Mouse (Mus musculus): ENCODE results near the gene Sstr3. TPM values are rescaled to one million over a fixed set of nuclear protein-coding genes. Genes with fewer than 3 reads are reported as not detected.

Gene Sstr3
- polyA plus RNA-seq, 1 experiment from 2014 or later: 0.29 TPM

GRCm38 (mm10) chr15:78541036-78541435 is 3.4 kb downstream of the Sstr3 start:
- Histone ChIP-seq H3K4me1 (replicated peaks) (peaks cover 28% of the 10 kb centered on the region), H3K4me2 (no peak overlapping the region), H3K9ac (no peak overlapping the region), H3K36me3 (no peaks in the 10 kb centered on the region), H3K27me3 (peaks cover 13% of the 10 kb centered on the region; the same call in 1 of the 2 replicates), H3K9me3 (no peaks in the 10 kb centered on the region), H3K27ac (replicated peaks) (no peak overlapping the region), H3K4me3 (no peak overlapping the region)
- 67% methylated on average over 3 of the region's 3 CpGs for WGBS
- ATAC-seq (ENCODE audit: low read depth): no peak

- Histone ChIP-seq H3K9ac (no peak overlapping the region), H3K9me3 (no peaks in the 10 kb centered on the region)
- 50% methylated on average over 10 of the region's 10 CpGs for WGBS
These were observed 8.6 kb downstream of the Sstr3 start for GRCm38 (mm10) chr15:78535723-78536421.

GRCm38 (mm10) chr15:78533346-78533835 is 11.1 kb downstream of the Sstr3 start:
- no peak for ATAC-seq (ENCODE audit: low read depth)
- 0 out of 2 replicates have a peak overlapping the region, but pooled peaks have one; percentile 22 for H3K9ac ChIP-seq
- H3K27ac ChIP-seq (replicated peaks): no peak overlapping the region
- H3K4me1 ChIP-seq (replicated peaks): peaks cover 35% of the 10 kb centered on the region
- H3K4me2 ChIP-seq: no peak overlapping the region
- H3K36me3 ChIP-seq: no peaks in the 10 kb centered on the region
- H3K4me3 ChIP-seq: no peak overlapping the region
- no peaks in the 10 kb centered on the region for H3K9me3 ChIP-seq
- no peaks in the 10 kb centered on the region; the same call in 1 of the 2 replicates for H3K27me3 ChIP-seq
- WGBS: 76% methylated on average over 10 of the region's 10 CpGs

More at GRCm38 (mm10) chr15:78535723-78536421, 8.6 kb downstream of the Sstr3 start:
- peaks cover 13% of the 10 kb centered on the region; the same call in 1 of the 2 replicates for H3K27me3 ChIP-seq
- no peak for ATAC-seq (ENCODE audit: low read depth)
- no peak overlapping the region for H3K27ac ChIP-seq (replicated peaks)
- H3K4me2 ChIP-seq: no peak overlapping the region
- peaks cover 15% of the 10 kb centered on the region for H3K4me1 ChIP-seq (replicated peaks)
- no peak overlapping the region for H3K4me3 ChIP-seq
- H3K36me3 ChIP-seq: no peaks in the 10 kb centered on the region

GRCm38 (mm10) chr15:78532566-78533345 is 11.7 kb downstream of the Sstr3 start:
- Histone ChIP-seq H3K9me3 (no peaks in the 10 kb centered on the region), H3K27me3 (no peaks in the 10 kb centered on the region; the same call in 1 of the 2 replicates), H3K9ac (peak overlapping the region; percentile 22; the same call in 1 of the 2 replicates), H3K4me1 (replicated peaks) (peaks cover 35% of the 10 kb centered on the region), H3K4me2 (peak overlapping the region; percentile 53; the same call in 1 of the 2 replicates), H3K4me3 (no peak overlapping the region), H3K27ac (replicated peaks) (0 out of 2 replicates have a peak overlapping the region, but pooled peaks have one; percentile 15), H3K36me3 (no peaks in the 10 kb centered on the region)
- 74% methylated on average over 10 of the region's 10 CpGs for WGBS
- no peak for ATAC-seq (ENCODE audit: low read depth)

GRCm38 (mm10) chr15:78531901-78532469 is 12.5 kb downstream of the Sstr3 start:
- ATAC-seq (ENCODE audit: low read depth): peak; percentile 89
- peak overlapping the region; percentile 32 for H3K4me3 ChIP-seq
- peak overlapping the region; percentile 86 for H3K27ac ChIP-seq (replicated peaks)
- no peaks in the 10 kb centered on the region; the same call in 1 of the 2 replicates for H3K27me3 ChIP-seq
- no peaks in the 10 kb centered on the region for H3K9me3 ChIP-seq
- peak overlapping the region; percentile 53 for H3K4me2 ChIP-seq
- H3K4me1 ChIP-seq (replicated peaks): peaks cover 35% of the 10 kb centered on the region
- H3K36me3 ChIP-seq: no peaks in the 10 kb centered on the region
- peak overlapping the region; percentile 69 for H3K9ac ChIP-seq
- under 1% methylated on average over 25 of the region's 25 CpGs for WGBS

GRCm38 (mm10) chr15:78531451-78531720 is 13.1 kb downstream of the Sstr3 start:
- H3K27ac ChIP-seq (replicated peaks): peak overlapping the region; percentile 86
- no peaks in the 10 kb centered on the region for H3K9me3 ChIP-seq
- peak overlapping the region; percentile 53 for H3K4me2 ChIP-seq
- H3K9ac ChIP-seq: peak overlapping the region; percentile 69
- ATAC-seq (ENCODE audit: low read depth): no peak; the same call in 1 of the 2 replicates
- WGBS: 66% methylated on average over 4 of the region's 4 CpGs
- no peaks in the 10 kb centered on the region; the same call in 1 of the 2 replicates for H3K27me3 ChIP-seq
- peaks cover 35% of the 10 kb centered on the region for H3K4me1 ChIP-seq (replicated peaks)
- H3K4me3 ChIP-seq: peak overlapping the region; percentile 32; the same call in 1 of the 2 replicates
- H3K36me3 ChIP-seq: no peaks in the 10 kb centered on the region

GRCm38 (mm10) chr15:78530671-78531450 is 13.6 kb downstream of the Sstr3 start, which contains the start of gene C1qtnf6:
C1qtnf6 (minus strand) TSS chr15:78531416.
- 68% methylated on average over 17 of the region's 17 CpGs for WGBS
- Histone ChIP-seq H3K27me3 (no peaks in the 10 kb centered on the region; the same call in 1 of the 2 replicates), H3K4me2 (peak within 1 kb of the TSS; percentile 53), H3K4me3 (peak within 1 kb of the TSS; percentile 32), H3K9ac (peak within 1 kb of the TSS; percentile 69), H3K27ac (replicated peaks) (peak within 1 kb of the TSS; percentile 86), H3K4me1 (replicated peaks) (peaks cover 35% of the 10 kb centered on the region), H3K36me3 (no peaks in the 10 kb centered on the region), H3K9me3 (no peaks in the 10 kb centered on the region)
- no peak for ATAC-seq (ENCODE audit: low read depth)

- Histone ChIP-seq H3K36me3 (no peaks in the 10 kb centered on the region), H3K4me1 (replicated peaks) (peaks cover 30% of the 10 kb centered on the region), H3K9me3 (no peaks in the 10 kb centered on the region), H3K27ac (replicated peaks) (no peak overlapping the region), H3K27me3 (no peaks in the 10 kb centered on the region; the same call in 1 of the 2 replicates), H3K4me3 (no peak overlapping the region), H3K4me2 (no peak overlapping the region), H3K9ac (peak overlapping the region; percentile 69)
- 71% methylated on average over 3 of the region's 3 CpGs for WGBS
- no peak for ATAC-seq (ENCODE audit: low read depth)
These were observed 14.3 kb downstream of the Sstr3 start for GRCm38 (mm10) chr15:78530141-78530540.

GRCm38 (mm10) chr15:78529428-78529990 is 15.0 kb downstream of the Sstr3 start:
- Histone ChIP-seq H3K4me2 (peak overlapping the region; percentile 52), H3K36me3 (no peaks in the 10 kb centered on the region), H3K9me3 (no peaks in the 10 kb centered on the region), H3K27me3 (no peaks in the 10 kb centered on the region; the same call in 1 of the 2 replicates), H3K27ac (replicated peaks) (peak overlapping the region; percentile 54), H3K9ac (peak overlapping the region; percentile 69), H3K4me1 (replicated peaks) (peaks cover 30% of the 10 kb centered on the region), H3K4me3 (peak overlapping the region; percentile 25)
- 0 out of 2 replicates have a peak, but pooled peaks have one; percentile 15 for ATAC-seq (ENCODE audit: low read depth)
- WGBS: 6% methylated on average over 15 of the region's 15 CpGs

GRCm38 (mm10) chr15:78528726-78529411 is 15.6 kb downstream of the Sstr3 start:
- Histone ChIP-seq H3K27me3 (no peaks in the 10 kb centered on the region; the same call in 1 of the 2 replicates), H3K4me2 (peak overlapping the region; percentile 52), H3K9me3 (no peaks in the 10 kb centered on the region), H3K4me3 (peak overlapping the region; percentile 25), H3K4me1 (replicated peaks) (peaks cover 30% of the 10 kb centered on the region), H3K27ac (replicated peaks) (peak overlapping the region; percentile 54), H3K36me3 (no peaks in the 10 kb centered on the region), H3K9ac (peak overlapping the region; percentile 69)
- WGBS: 55% methylated on average over 11 of the region's 11 CpGs
- no peak for ATAC-seq (ENCODE audit: low read depth)

Data from neural tube, embryonic 13.5 days (tissue).